Mouse (Mus musculus) ovary, postnatal 36 days (tissue): Measurements from ENCODE around the gene Gm13889.

Experiments
- DNase-seq: peaks from one replicate; pipeline ENCODE4 v3.0.0; 2022; ENCODE audit warnings: low spot score, mixed read lengths

Gm13889 gene

DNA sequence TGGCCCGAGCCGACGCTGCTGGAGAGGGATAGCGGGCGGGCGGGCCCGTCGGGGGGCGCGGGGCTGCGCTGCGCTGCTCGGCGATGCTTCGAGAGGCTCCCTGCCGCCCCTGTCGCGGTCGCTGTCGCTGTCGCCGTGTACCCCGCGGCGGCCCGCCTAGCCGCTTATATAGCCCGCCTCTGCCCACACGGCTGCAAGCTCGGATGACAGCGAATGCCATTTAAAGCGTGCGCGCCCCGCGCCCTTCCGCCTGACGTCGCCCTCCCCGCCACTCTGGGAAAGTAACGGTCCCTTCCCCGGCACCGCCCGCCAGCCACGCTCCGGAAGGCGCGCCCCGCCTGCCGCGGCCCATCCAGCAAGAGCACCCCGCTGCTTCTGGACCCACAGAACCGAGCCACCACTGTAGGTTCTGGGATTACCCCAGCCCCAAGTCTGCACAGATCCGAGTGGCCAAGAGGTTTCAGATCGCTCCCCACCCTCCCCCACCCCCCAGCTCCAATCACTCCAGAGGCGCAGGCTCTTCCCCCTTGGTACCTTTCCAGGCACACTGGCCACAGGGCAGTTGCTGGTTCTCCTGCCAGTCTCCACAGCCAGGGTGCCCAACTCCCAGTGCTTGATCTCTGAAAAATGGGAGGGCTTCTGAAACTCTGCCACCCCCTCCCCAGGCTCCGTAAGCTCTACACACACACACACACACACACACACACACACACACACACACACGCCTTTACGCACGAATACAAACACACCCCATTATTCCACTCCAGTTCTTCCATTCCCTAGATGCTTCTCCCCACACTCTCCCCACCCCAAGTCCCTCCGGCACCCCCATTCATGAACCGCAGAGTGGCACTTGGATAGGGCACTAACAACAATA lies at the start of gene Gm13889:
TSS of gene Gm13889 (minus strand) at position 294 of the 877 bp plus-strand sequence.
- DNase-seq = peak; percentile 74

DNA sequence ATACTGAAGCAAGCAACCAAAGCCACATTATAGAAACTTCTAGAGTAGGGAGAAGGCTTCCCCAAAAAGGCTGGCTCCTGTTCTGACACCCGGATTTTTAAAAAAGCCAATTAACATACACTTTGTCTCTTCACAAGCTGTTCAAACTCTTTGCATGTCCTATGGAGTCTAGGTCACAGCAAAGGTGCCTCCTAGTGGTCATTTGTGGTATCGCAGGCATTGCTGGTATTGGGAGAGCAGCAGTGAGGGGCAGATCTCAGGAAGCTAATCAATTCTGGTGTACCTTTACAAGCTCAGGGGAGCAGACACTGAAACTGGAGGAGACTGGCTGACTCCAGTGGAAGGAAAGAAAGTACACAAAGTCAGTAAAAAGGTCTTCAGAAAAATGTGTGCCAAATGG lies 45.3 kb upstream of the Gm13889 start:
- peak; percentile 79 for DNase-seq

DNA sequence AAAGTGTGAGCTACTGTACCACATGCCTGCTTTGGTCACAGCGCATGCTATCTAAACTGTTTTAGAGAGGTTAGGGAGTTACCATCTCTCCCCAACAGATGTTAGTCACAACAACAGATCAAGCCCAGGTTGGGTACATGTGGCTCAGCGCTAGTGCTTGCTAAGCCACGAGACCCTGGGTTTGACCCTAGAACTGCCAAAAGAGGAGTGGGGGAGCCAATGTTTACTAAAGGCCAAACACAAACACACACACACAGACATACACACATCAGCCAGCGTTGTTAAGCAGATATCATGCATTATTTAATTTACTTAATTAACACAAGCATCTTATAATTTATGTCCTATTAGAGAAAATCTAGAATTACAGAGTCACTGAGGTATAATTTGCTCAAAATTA lies 44.9 kb upstream of the Gm13889 start:
- no peak for DNase-seq

DNA sequence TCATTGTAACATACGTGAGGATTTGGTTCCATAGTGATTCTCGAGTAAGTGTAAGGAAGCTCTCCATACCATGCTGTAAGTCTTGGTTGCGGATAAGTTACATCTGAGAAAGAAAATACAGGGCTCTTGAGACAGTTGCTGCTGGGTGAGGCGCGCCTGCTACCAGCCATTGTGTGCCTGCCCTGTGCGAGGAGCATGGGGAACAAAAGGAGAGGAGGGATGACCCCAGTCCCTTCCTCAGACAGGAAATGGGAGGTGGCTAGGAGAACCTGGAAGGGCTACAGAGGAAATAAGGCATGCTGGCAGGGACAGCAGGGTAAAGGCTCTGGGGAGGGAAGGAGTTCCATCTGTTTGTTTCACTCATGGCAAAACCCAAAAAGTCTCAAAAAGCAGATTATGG lies 44.4 kb upstream of the Gm13889 start:
- DNase-seq = no peak

DNA sequence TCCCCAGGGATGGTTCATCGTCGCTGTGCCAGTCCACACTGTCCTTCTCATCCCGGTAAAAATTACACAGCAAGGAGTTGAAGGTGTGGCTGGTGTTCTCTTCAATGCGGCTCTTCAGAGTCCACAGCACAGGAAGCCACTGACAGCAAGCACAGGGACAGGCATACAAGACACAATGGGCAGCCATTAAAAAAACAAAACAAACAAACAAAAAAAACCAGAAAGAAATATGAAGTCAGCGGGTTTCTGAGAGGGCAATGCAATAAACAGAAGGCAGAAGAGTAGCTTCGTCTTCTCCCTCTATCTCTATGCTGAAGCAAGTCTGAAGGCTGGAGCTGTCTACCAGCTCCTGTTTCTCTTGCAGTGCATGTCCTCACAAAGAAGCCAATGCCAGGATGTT lies 39.3 kb upstream of the Gm13889 start, which contains the start of gene Gm27027:
TSS of gene Gm27027 (minus strand) at position 101 of the 400 bp plus-strand sequence.
- no peak for DNase-seq

DNA sequence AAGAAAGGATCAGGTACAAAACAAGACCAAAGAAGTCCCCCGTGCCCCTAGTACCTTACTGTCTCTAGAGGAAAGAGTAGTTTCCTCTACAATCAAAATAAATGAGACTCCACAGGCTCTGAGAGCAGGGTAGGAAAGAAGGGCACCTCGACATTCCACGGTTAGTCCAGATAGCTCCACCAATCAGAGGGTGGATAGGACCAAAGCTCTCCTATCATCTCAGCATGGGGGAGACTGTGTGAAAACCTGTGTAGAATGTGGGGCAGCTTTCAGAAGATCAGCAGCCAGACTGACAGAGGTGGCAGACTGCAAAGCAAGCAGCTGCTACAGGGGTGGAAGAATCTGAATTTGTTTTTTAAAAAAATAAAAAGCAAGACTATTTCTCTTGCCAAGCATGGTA lies 35.8 kb upstream of the Gm13889 start:
- DNase-seq = no peak

DNA sequence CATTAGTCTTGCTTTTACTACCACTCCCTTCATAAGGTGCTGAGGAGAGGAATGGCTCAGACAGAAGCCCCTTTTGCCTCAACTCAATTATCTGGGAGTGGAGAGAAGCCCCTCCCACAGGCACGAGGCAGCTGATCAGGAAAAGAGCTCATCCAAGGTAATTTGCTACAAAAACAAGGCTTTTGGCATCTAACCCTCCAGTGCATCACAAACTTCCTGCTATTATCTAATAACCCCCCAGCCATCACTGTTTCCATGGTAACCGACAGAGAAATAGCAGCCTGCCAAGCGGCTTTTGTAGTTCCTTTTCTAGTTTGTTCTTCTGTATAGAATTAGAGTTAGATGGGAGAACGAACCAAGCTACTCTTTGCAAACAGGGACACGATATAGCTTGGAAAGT lies 35.3 kb upstream of the Gm13889 start:
- DNase-seq = no peak

DNA sequence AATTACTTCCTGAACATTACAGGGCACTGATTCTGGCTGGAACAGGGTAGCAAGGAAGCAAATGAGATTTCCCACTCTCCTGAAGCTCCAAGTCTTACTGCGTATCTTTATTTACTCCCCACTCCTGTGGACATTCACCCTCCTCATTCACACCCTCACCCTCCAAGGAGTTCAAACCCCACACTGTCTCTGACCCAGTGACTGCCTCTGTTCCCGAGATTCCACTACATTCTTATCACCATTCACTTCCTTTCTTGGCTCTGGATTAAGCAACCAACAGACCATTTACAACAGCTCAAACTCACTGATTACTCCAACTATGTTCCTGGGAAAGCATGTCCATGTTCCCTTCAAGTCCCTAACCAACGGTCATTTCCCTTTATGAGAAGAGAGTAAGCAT lies 34.3 kb upstream of the Gm13889 start:
- no peak for DNase-seq

DNA sequence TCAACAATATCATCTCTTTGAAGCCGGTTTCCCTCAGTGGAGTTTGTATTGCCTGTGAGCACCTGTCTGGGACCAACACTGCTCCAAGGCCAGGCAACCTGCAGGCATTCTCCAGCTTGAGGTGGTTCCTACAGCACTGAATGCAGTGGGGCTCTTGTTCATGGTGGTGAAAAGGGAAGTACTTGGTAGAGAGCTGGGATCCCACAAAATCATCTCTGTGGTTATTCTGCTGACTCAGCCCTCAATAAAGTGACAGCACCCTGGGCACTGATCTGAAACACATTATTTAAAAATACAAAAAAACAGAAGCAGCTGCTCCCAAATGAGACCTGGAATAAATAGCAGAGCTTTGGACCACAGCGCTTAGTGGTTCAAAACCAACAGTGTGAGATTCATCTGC lies 31.4 kb upstream of the Gm13889 start:
- no peak for DNase-seq

DNA sequence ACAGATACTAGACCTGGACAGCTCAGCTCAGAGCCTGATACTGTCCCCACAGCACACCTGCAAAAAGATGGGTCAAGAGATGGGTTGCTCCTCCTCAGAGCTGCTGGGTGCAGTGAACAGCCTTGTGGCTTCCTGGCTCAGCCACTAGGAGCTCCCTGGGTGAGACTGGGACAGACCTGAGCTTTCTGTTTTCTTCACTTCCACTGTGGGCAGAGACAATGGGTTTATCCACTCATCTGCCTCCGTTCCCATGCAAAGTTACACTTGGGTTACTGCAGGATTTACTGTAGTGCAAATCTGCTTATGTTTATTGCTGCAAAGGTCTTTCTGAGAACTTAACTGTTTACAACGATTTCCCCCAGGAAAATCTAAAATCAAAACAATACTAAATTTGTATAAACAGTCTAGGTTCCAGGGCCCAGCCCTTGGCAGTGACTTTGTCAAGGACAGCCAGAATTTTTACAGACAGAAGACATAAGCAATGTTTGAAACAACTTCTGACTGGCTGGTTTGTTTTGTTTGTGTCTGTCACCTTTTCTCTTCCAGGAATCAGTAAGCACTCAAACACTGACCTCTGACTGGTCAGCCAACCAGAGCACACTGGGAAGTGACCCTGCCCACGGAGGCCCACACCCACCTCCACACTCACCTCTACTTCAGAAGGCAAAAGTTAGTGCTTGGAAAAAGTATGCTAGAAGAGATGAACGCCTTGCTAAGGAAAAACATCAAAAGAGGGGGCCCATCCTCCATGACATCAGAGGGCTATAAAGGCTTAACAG lies 25.6 kb upstream of the Gm13889 start:
- DNase-seq = peak; percentile 21

DNA sequence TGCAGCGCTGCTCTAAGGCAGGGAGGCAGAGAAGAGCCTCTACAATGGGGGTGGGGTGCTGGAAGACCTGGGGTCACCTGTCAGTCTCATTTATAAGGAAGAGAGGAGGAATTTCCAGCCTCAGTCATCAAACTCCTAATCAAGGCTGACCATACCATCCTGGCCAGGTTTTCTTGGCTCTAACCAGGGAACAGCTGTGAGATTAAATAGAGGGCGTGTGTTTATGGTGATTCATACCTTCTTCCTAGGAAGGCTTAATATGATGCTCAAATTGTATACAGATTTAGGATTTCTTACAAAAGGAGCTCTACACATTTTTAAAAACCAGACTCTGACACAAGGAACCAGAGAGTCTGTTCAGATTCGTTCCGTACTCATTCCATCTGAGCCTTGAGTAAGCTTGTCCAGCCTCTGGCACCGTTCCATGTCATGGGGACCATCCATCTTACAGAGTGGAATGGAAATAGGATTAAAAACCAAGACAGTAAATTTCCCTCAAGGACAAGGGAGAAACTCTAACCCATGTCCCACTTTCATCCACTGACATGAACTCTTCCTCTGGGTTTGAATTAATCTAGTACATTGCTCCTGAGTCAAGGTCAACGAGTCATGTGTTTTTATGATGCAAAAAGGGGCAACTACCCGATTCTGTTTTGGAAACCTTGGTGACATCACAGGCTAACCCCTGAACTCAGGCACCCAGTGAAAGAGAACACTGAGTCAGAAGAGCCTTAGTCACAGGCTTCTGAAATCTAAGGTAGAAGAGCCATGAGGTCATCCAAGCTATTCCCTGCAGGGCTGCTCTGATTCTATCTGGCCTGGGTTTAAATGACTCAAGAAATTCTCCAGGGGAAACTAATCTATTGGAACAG lies 22.5 kb upstream of the Gm13889 start:
- DNase-seq = no peak

DNA sequence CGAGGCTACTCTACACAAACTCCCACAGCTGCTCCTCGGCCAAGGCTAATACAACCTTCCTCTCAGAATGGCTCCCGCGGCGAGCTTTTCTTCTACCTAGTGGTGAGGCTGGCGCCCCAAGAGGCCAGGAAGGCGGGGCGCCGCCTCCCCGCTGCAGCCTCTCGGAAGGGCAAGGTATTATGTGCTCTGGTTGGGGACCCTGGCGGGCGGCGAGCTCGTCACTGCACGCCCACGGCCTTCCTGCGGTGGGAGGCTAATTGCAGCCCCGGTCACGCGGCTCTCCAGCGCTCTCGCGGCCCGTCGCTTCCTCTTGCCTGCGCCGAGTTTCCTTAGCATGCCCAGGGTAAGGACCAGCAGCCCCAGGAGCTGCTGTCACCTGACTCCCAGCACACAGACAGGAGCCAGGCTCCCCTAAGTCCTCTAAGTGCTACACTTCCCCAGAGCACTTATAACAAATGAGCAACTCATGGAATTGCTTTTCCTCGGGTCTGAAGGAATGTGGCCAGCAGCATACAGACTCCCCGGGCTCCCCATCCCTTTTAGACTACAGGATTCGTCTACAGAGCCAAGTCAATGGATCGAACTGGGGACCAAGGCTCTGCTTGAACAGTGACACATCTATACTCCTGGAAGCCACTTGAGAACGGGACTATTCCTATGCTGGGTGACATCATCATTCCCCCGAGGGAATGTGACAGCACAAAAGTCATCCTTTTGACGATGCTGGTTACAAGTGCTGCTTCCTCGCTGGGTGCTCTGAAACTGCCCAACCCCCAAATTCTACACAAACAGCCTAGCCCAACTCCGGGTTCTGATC lies 19.6 kb upstream of the Gm13889 start:
- peak; percentile 62 for DNase-seq

DNA sequence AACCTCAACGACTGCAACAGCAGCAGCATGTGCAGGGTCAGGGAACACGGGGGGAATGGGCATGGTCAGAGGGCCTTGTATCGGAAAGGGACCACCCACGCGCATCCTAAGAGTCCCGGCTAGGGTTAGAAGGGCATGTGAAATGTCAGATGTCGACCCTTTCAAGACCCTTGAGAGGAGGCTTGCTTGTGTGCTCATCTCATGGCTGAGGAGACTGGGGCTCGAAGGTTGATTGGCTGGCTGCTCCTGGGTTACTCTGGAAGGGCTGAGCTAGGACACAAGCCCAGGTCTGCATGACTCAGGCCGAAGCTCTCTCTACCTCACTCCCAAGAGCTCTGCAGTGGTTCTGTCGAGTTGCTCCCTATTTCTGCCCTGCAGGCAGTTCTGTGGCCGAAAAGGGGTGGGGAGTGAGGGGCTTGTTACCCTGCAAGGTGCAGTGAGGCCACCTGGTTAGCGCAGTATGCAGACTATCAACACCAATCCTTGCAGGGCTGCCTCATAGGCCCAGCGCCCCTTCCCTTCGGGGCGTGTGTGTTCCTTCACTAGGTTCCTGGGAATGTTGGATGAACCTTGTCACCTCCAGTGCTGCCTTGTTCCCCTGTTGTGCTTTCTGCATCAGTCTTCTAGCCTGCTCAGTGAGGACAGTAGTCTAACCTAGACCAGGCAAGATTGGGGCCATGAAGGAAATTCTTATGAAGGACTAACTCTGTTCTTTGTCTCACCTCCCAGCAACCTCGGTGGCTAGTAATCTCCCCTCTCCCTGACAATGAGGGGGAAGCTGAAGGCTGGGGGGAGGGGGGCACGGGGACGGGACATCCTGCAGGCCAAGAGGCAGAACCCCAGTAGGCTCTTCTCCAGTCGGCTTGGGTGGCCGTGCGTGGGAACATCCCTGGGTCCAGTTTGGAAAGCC lies 18.8 kb upstream of the Gm13889 start:
- DNase-seq = no peak

DNA sequence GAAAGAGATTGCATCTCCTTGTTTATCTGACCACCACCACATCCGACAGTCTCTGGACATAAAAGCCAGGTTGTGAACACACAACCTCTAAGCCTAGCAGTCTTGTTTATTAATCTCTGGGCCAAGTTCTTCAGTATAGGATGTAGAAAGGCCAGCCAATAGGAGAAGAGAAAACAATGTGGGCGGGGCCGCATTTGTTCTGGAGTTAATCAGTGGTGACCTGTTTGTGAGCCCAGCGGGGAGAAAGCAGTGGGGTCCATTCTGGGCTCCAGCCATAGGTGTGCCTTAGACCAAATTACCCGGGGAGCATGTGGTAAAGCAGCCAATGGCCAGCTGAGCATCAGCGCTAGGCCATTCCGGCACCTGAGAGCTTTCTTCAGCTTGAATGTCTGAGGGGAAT lies 18.0 kb upstream of the Gm13889 start:
- no peak for DNase-seq

DNA sequence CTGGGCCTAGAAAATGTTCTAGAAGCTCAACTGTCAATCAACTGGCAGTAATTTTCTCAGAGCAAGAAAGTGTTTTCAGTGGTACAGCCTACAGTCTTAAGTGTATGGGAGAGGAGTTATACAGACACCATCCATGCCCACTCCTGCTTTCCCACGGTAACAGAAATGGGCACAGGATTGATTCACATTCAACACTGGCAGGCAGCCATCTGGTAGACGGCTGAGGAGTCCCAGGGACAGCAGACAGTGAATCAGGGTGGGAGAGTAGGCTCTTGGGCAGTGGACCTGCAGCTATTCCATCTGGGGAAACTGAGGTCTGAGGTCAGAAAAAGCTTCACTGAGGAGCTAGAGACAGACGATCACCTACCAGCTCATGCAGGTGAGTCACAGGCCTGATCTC lies 14.6 kb upstream of the Gm13889 start:
- no peak for DNase-seq

DNA sequence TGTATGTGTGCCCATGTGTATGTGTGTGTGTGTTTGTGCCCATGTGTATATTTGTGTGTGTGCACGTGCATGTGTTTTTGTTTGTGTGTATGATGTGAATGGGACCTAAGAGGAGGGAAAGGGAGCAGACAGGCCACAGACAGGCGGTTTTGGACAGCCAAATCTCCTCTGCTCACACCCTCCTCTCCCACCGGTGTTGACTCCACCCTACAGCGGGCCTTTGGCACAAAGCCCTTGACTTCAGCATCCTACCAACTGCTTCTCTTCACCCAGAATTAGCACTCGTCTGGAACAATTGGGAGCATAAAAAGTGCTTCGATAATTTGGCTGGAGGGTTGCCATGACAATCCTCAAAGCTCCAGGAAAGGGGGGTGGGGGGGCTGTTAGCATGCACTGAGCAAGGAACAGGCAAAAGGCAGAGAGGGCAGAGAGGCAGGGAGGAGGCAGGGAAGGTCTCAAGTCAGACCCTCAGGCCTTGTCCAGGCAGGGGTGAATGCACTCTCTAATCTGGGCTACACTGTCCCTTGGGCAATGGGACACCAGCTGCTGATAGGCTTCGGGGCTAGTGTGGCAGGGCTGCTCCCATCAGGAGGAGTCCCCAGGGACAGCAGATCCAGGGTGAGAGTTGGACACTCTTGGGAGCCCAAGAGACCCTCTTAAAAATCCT lies 7.6 kb upstream of the Gm13889 start:
- DNase-seq = no peak

DNA sequence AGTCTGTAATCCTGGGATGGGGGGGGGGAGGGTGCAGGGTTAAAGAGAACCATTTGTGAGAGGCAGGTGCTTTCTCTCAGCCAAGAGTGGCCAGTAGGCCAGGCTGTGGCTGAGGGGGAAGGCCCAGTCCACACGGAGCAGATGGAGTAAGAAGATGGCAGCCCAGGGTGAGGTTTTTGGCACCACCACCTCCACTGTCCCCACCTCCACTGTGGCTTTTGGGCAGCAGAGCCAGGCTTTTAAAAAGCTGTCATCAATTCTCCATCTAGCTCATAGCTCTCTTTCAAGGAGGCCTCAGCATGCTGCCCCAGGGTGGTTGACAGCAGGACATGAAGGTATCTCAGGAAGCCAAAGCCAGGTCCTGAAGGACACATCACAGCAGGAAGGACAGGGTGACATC lies 6.8 kb upstream of the Gm13889 start:
- no peak for DNase-seq

DNA sequence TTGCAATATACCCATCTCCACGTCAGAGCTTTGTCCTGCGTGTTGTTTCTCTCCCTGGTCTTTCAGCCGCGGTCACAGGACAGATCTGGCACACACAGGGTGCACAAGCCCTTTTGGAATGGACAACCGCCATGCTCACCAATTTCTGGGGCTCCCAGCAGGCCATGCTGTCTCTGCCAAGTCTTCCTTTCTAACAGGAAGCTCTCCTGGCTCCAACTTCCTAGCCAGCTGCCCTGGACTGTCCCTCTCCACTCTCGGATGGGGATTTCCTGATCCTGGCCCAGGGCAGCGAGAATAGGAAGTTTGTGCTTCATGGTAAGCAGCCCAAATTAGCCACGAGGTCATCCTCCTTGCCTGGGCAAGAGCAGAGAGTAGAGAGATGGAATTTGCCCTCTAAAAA lies 4.7 kb upstream of the Gm13889 start:
- no peak for DNase-seq

DNA sequence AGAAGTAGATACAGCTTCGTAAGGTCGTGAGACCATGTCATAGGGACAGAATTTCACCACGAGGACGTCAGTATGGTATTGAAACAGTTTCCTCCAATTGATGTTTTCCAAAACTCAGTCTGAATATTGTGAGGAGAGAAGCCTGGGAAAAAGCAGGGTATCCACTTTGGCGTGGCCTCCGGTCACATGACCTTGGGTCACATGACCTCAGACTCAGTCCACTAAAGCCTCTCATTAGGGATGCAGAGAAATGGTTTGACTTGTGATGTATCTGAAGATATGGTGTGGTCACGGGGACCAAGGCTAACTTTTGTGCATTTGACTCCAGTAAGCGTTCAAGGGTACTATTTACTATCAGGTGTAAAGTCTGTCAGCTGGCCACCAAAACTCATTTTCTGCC lies 2.3 kb upstream of the Gm13889 start:
- DNase-seq = no peak

DNA sequence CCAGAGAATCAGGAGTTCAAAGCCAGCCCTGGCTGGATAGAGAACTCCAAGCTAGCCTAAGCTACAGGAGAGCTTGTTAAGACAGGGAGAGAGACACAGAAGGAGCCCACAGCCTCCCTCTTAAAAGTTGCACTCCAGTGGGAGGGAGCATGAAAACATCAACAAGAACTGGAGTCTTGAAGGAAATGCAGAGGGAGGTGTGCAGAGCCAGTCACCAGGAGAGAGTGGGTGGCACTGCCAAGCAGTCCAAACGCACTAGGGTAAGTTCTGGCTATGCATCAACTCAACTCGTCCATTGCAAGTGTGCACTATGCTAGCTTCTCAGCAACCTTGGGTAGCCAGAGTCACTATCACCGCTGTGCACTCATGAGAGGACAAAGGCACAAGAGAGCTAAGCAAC lies 1.2 kb upstream of the Gm13889 start:
- DNase-seq = no peak
